Mouse (Mus musculus) neural tube, embryonic 11.5 days (tissue): ENCODE measurements at regions not wholly inside any gene's neighbourhood (a gene's known extent, or its start where the extent isn't known, plus 50 kb on each side); places are given as distances from the start of the nearest gene placed in this dataset.

ENCODE experiments used
- ATAC-seq: fragments of 200-750 bp; cut with Nextera tagmentation; 2 replicates; pipeline ENCODE4 v1.8.0; 2017; ENCODE audit warnings: moderate number of reproducible peaks, mild to moderate bottlenecking, moderate TSS enrichment, moderate library complexity; ENCODE audit not compliant: insufficient read depth, low FRiP score, low TSS enrichment
- DNase-seq: peaks from one replicate; pipeline ENCODE4 v3.0.0-alpha.2; 2015; ENCODE audit warnings: low spot score
- H3K27ac ChIP-seq: fragments of 300-500 bp; sonication (generic); 2 replicates; pipeline ENCODE4 v1.5.1; 2014; ENCODE audit warnings: low read depth, mild to moderate bottlenecking, low read length
- H3K27me3 ChIP-seq: fragments of 300-500 bp; sonication (generic); 2 replicates; pipeline ENCODE4 v1.6.1; 2014; ENCODE audit warnings: mild to moderate bottlenecking, low read length, mixed read lengths; ENCODE audit not compliant: control insufficient read depth, insufficient read depth
- H3K36me3 ChIP-seq: fragments of 300-500 bp; sonication (generic); 2 replicates; pipeline ENCODE4 v1.6.1; 2014; ENCODE audit warnings: mild to moderate bottlenecking, low read length, moderate library complexity, mixed read lengths; ENCODE audit not compliant: control insufficient read depth, insufficient read depth
- H3K4me1 ChIP-seq: fragments of 300-500 bp; sonication (generic); 2 replicates; pipeline ENCODE4 v1.6.1; 2014; ENCODE audit warnings: low read length, mixed read lengths; ENCODE audit not compliant: control insufficient read depth, insufficient read depth
- H3K4me2 ChIP-seq: fragments of 300-500 bp; sonication (generic); 2 replicates; pipeline ENCODE4 v1.6.1; 2014; ENCODE audit warnings: low read depth, mild to moderate bottlenecking, moderate library complexity
- H3K4me3 ChIP-seq: fragments of 300-500 bp; sonication (generic); 2 replicates; pipeline ENCODE4 v1.5.1; 2014; ENCODE audit warnings: low read depth, low read length
- H3K9ac ChIP-seq: fragments of 300-500 bp; sonication (generic); 2 replicates; pipeline ENCODE4 v1.6.1; 2014; ENCODE audit warnings: mild to moderate bottlenecking, low read length
- H3K9me3 ChIP-seq: fragments of 300-500 bp; sonication (generic); 2 replicates; pipeline ENCODE4 v1.6.1; 2016; ENCODE audit warnings: low read length; ENCODE audit not compliant: control insufficient read depth
- WGBS: fragments of 180-500 bp; shearing (Covaris S2); extraction: QIAGEN DNeasy Blood & Tissue Kit; methylation state at CpG from one replicate; pipeline ENCODE4 v1.1.7; 2014; 5-methylcytosine and 5-hydroxymethylcytosine counted together

DNA sequence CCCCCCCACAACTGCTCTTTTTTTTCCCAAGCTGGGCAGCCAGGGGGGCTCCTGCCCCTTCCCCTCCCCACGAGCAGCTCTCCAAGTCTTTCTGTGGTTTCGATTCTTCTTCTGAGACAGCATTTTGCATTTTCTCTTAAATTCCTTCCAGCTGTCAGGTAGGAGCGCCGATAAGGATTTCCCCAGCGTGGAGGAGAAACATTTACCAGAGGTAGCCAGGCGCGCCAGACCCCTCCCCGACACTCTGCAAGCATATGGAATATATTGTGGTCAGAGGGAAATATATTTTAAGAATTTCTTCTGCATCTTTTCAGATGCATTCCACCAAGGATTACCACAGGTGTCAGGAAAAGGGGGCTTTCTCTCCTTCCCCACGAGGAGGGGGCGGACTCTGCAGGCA, 111.9 kb downstream of the Tbx5 start:
- no peaks in the 10 kb centered on the region for H3K27me3 ChIP-seq
- H3K36me3 ChIP-seq: no peaks in the 10 kb centered on the region
- no peaks in the 10 kb centered on the region for H3K9me3 ChIP-seq
- ATAC-seq: no peak
- DNase-seq: no peak
- 73% methylated on average over 10 of the region's 10 CpGs for WGBS
- no peak overlapping the region for H3K4me3 ChIP-seq
- no peak overlapping the region for H3K27ac ChIP-seq
- no peak overlapping the region for H3K9ac ChIP-seq
- no peaks in the 10 kb centered on the region for H3K4me1 ChIP-seq
- H3K4me2 ChIP-seq: no peak overlapping the region

DNA sequence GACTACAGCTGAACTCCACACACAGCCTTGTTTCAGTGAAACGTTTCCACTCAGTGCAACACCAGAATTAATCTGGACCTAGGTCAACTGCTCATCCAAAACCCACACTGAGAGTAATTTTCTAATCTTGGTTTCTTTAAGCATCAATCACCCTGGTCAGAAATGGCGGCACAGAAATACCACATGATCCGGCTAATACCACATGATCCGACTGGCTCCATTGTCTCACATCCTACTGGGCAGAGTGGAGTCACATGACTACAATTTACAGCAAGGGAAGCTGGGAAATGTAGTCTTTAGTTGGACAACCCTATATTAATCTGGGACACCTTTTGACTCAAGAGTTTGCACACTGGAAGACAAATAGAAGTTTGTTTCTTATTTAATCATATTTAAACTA, 115.9 kb downstream of the Tbx5 start:
- no peaks in the 10 kb centered on the region for H3K27me3 ChIP-seq
- no peaks in the 10 kb centered on the region for H3K36me3 ChIP-seq
- no peak overlapping the region for H3K4me2 ChIP-seq
- peak; percentile 32 for DNase-seq
- no peak for ATAC-seq
- no peak overlapping the region for H3K9ac ChIP-seq
- H3K27ac ChIP-seq: no peak overlapping the region
- 78% methylated on average over 4 of the region's 4 CpGs for WGBS
- H3K9me3 ChIP-seq: no peaks in the 10 kb centered on the region
- no peaks in the 10 kb centered on the region for H3K4me1 ChIP-seq
- no peak overlapping the region for H3K4me3 ChIP-seq

- ATAC-seq (no peak), DNase-seq (no peak)
- no peaks in the 10 kb centered on the region for H3K4me1 ChIP-seq
- H3K4me2 ChIP-seq: no peak overlapping the region
- no peaks in the 10 kb centered on the region for H3K36me3 ChIP-seq
- no peak overlapping the region for H3K27ac ChIP-seq
- H3K27me3 ChIP-seq: no peaks in the 10 kb centered on the region
- no peak overlapping the region for H3K9ac ChIP-seq
- no peaks in the 10 kb centered on the region for H3K9me3 ChIP-seq
- 90% methylated on average over 2 of the region's 2 CpGs for WGBS
- no peak overlapping the region for H3K4me3 ChIP-seq
Observed at GRCm38 (mm10) chr5:119952085-119952484, 119.6 kb downstream of the Tbx5 start.

DNA sequence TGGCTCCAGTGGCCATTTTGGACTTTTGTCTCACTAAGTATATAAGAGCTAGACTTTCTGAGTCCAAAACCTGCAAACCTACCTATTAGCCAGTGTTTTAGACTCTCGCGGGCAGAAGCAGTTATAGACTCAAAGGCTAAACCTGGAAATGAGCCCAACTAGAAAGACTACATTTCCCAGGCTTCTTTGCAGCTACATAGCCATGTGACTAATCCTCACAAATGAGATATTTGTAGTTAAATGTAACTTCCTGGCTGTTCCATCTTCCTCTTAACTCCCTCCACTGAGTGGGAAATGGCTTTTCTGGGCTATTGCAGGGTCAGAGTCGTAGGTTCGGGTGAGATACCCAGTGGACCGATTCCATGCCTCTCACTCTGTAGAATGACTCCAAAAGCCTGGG, 120.7 kb downstream of the Tbx5 start:
- Histone ChIP-seq H3K4me3 (no peak overlapping the region), H3K9me3 (no peaks in the 10 kb centered on the region), H3K9ac (no peak overlapping the region), H3K4me1 (no peaks in the 10 kb centered on the region), H3K36me3 (no peaks in the 10 kb centered on the region), H3K27me3 (no peaks in the 10 kb centered on the region), H3K27ac (no peak overlapping the region), H3K4me2 (no peak overlapping the region)
- ATAC-seq (no peak), DNase-seq (no peak)
- WGBS: 89% methylated on average over 5 of the region's 5 CpGs

- Histone ChIP-seq H3K4me2 (no peak overlapping the region), H3K9me3 (no peaks in the 10 kb centered on the region), H3K4me1 (peaks cover under 1% of the 10 kb centered on the region; the same call in 1 of the 2 replicates), H3K4me3 (no peak overlapping the region), H3K9ac (no peak overlapping the region), H3K36me3 (no peaks in the 10 kb centered on the region), H3K27me3 (no peaks in the 10 kb centered on the region), H3K27ac (no peak overlapping the region)
- ATAC-seq (no peak), DNase-seq (no peak)
- WGBS: 82% methylated on average over 14 of the region's 14 CpGs
Observed at GRCm38 (mm10) chr5:119953811-119954566, 121.5 kb downstream of the Tbx5 start.

- DNase-seq: no peak
- no peak overlapping the region for H3K4me3 ChIP-seq
- H3K27ac ChIP-seq: no peak overlapping the region
Observed at GRCm38 (mm10) chr5:119958942-119959341, 126.5 kb downstream of the Tbx5 start.

GRCm38 (mm10) chr5:119964751-119965150, 132.3 kb downstream of the Tbx5 start:
- no peak for ATAC-seq
- WGBS: 67% methylated on average over 3 of the region's 3 CpGs
- Histone ChIP-seq H3K4me2 (no peak overlapping the region), H3K9ac (no peak overlapping the region), H3K4me1 (no peaks in the 10 kb centered on the region), H3K9me3 (no peaks in the 10 kb centered on the region), H3K27ac (no peak overlapping the region), H3K27me3 (no peaks in the 10 kb centered on the region), H3K36me3 (no peaks in the 10 kb centered on the region), H3K4me3 (no peak overlapping the region)
- DNase-seq: no peak

More at GRCm38 (mm10) chr5:119958942-119959341, 126.5 kb downstream of the Tbx5 start:
- Histone ChIP-seq H3K4me2 (no peak overlapping the region), H3K9me3 (no peaks in the 10 kb centered on the region), H3K27me3 (no peaks in the 10 kb centered on the region), H3K36me3 (no peaks in the 10 kb centered on the region), H3K9ac (no peak overlapping the region), H3K4me1 (peaks cover 2% of the 10 kb centered on the region; the same call in 1 of the 2 replicates)
- ATAC-seq: no peak
- WGBS: 39% methylated on average over 14 of the region's 14 CpGs

GRCm38 (mm10) chr5:119971286-119971685, 138.8 kb downstream of the Tbx5 start:
- no peak overlapping the region for H3K9ac ChIP-seq
- no peaks in the 10 kb centered on the region for H3K9me3 ChIP-seq
- WGBS: 90% methylated on average over 16 of the region's 16 CpGs
- H3K36me3 ChIP-seq: no peaks in the 10 kb centered on the region
- no peak for ATAC-seq
- H3K27ac ChIP-seq: no peak overlapping the region
- H3K27me3 ChIP-seq: no peaks in the 10 kb centered on the region
- no peak overlapping the region for H3K4me2 ChIP-seq
- no peaks in the 10 kb centered on the region for H3K4me1 ChIP-seq
- no peak overlapping the region for H3K4me3 ChIP-seq
- no peak for DNase-seq

- no peak for ATAC-seq
- DNase-seq: peak; percentile 20
- no peak overlapping the region for H3K9ac ChIP-seq
- no peaks in the 10 kb centered on the region for H3K4me1 ChIP-seq
- no peak overlapping the region for H3K4me2 ChIP-seq
- no peak overlapping the region for H3K27ac ChIP-seq
- no peaks in the 10 kb centered on the region for H3K27me3 ChIP-seq
- no peaks in the 10 kb centered on the region for H3K9me3 ChIP-seq
- H3K36me3 ChIP-seq: no peaks in the 10 kb centered on the region
- WGBS: 61% methylated on average over 24 of the region's 24 CpGs
- H3K4me3 ChIP-seq: no peak overlapping the region
Observed at GRCm38 (mm10) chr5:119972802-119973437, 140.5 kb downstream of the Tbx5 start.
